Mouse (Mus musculus): ENCODE measurements at regions not wholly inside any gene's neighbourhood (a gene's known extent, or its start where the extent isn't known, plus 50 kb on each side); places are given as distances from the start of the nearest gene placed in this dataset.

- TF ChIP-seq POLR2A (IDR thresholded peaks at IDR 0.05; ENCODE audit: insufficient read depth, low read depth, low read length) (no peak), CTCF (IDR thresholded peaks at IDR 0.05; ENCODE audit: insufficient read depth, low read depth, low read length) (no peak)
Observed at GRCm38 (mm10) chr2:50702584-50703450, 406.2 kb upstream of the Mmadhc start.
